Mouse (Mus musculus) midbrain, postnatal 0 days (tissue): Measurements from ENCODE around the gene Parp6. TPM values are rescaled to one million over a fixed set of nuclear protein-coding genes. Genes with fewer than 3 reads are reported as not detected.

Experiments used
- ATAC-seq: fragments of 200-750 bp; cut with Nextera tagmentation; 2 replicates; pipeline ENCODE4 v1.8.0; 2017; ENCODE audit warnings: moderate number of reproducible peaks, mild to moderate bottlenecking, moderate TSS enrichment, moderate library complexity; ENCODE audit not compliant: low FRiP score
- DNase-seq: peaks from one replicate; pipeline ENCODE4 v3.0.0-alpha.2; 2015; ENCODE audit warnings: low spot score
- H3K27ac ChIP-seq: fragments of 300-500 bp; sonication (generic); 2 replicates; pipeline ENCODE4 v1.5.1; 2014; ENCODE audit warnings: low read depth, mild to moderate bottlenecking, low read length, mixed read lengths
- H3K27me3 ChIP-seq: fragments of 300-500 bp; sonication (generic); 2 replicates; pipeline ENCODE4 v1.6.1; 2014; ENCODE audit warnings: low read length, control low read depth, mixed read lengths; ENCODE audit not compliant: insufficient read depth
- H3K36me3 ChIP-seq: fragments of 300-500 bp; sonication (generic); 2 replicates; pipeline ENCODE4 v1.6.1; 2014; ENCODE audit warnings: low read length, control low read depth, mixed read lengths; ENCODE audit not compliant: insufficient read depth
- H3K4me1 ChIP-seq: fragments of 300-500 bp; sonication (generic); 2 replicates; pipeline ENCODE4 v1.6.1; 2014; ENCODE audit warnings: mild to moderate bottlenecking, control low read depth, antibody characterized with exemption, low read length, mixed read lengths; ENCODE audit not compliant: insufficient read depth
- H3K4me2 ChIP-seq: fragments of 300-500 bp; sonication (generic); 2 replicates; pipeline ENCODE4 v1.6.1; 2014; ENCODE audit warnings: low read depth, mild to moderate bottlenecking, low read length, mixed read lengths; ENCODE audit not compliant: poor library complexity, severe bottlenecking
- H3K4me3 ChIP-seq: fragments of 300-500 bp; sonication (generic); 2 replicates; pipeline ENCODE4 v1.5.1; 2014; ENCODE audit warnings: low read depth, mild to moderate bottlenecking, low read length, moderate library complexity
- H3K9ac ChIP-seq: fragments of 300-500 bp; sonication (generic); replicated peaks from 2 replicates; pipeline ENCODE4 v1.6.1; 2014; ENCODE audit warnings: mild to moderate bottlenecking, low read length, moderate library complexity, mixed read lengths; ENCODE audit not compliant: poor library complexity, severe bottlenecking
- H3K9me3 ChIP-seq: fragments of 300-500 bp; sonication (generic); 2 replicates; pipeline ENCODE4 v1.6.1; 2016; ENCODE audit warnings: low read length, control low read depth
- CTCF ChIP-seq: IDR thresholded peaks from 2 replicates; pipeline ENCODE4 v1.5.1; 2016; ENCODE audit warnings: antibody characterized with exemption, mild to moderate bottlenecking
- WGBS: fragments of 180-500 bp; shearing (Covaris S2); extraction: QIAGEN DNeasy Blood & Tissue Kit; methylation state at CpG from one replicate; pipeline ENCODE4 v1.1.7; 2014; 5-methylcytosine and 5-hydroxymethylcytosine counted together
- polyA plus RNA-seq: library from polyadenylated mRNA; unstranded; fragments of >200 nt; fragmentation: Nextera tagmentation; extraction: Ambion mirVana; gene quantifications from 2 replicates; pipeline ENCODE4 v1.2.1, GENCODE M21; 2015
- total RNA-seq: library from RNA; depleted of rRNA; stranded (reverse); fragments of >200 nt; gene quantifications from 2 replicates; pipeline ENCODE4 v1.2.3, GENCODE M21; 2014; rRNA removed

Parp6 gene
- total and polyA plus RNA-seq, 2 experiments from 2014 or later, result 136 to 170 TPM

GRCm38 (mm10) chr9:59691635-59692094 is 74.6 kb downstream of the Parp6 start:
- TF ChIP-seq CTCF, result no peak
- no peak overlapping the region for H3K27ac ChIP-seq

GRCm38 (mm10) chr9:59692145-59692544 is 75.1 kb downstream of the Parp6 start:
- WGBS, result 37% methylated on average over 9 of the region's 9 CpGs
- H3K27me3 ChIP-seq, result no peaks in the 10 kb centered on the region
- H3K4me3 ChIP-seq, result peak overlapping the region; percentile 31; the same call in 1 of the 2 replicates
- peaks cover 7% of the 10 kb centered on the region for H3K4me1 ChIP-seq
- no peaks in the 10 kb centered on the region for H3K36me3 ChIP-seq
- no peak overlapping the region for H3K27ac ChIP-seq
- H3K9me3 ChIP-seq, result no peaks in the 10 kb centered on the region
- TF ChIP-seq CTCF, result no peak
- no peak overlapping the region for H3K9ac ChIP-seq
- ATAC-seq (peak; percentile 76), DNase-seq (peak; percentile 68)
- H3K4me2 ChIP-seq, result peak overlapping the region; percentile 56

More at GRCm38 (mm10) chr9:59691635-59692094, 74.6 kb downstream of the Parp6 start:
- DNase-seq (peak; percentile 86), ATAC-seq (peak; percentile 85)
- H3K9me3 ChIP-seq, result no peaks in the 10 kb centered on the region
- peaks cover 7% of the 10 kb centered on the region for H3K4me1 ChIP-seq
- peak overlapping the region; percentile 56 for H3K4me2 ChIP-seq
- WGBS, result 5% methylated on average over 23 of the region's 23 CpGs
- H3K9ac ChIP-seq, result 0 out of 2 replicates have a peak overlapping the region, but pooled peaks have one; percentile 24
- no peaks in the 10 kb centered on the region for H3K36me3 ChIP-seq
- H3K4me3 ChIP-seq, result peak overlapping the region; percentile 31
- H3K27me3 ChIP-seq, result no peaks in the 10 kb centered on the region

GRCm38 (mm10) chr9:59694571-59695450 is 77.7 kb downstream of the Parp6 start:
- peaks cover 7% of the 10 kb centered on the region for H3K4me1 ChIP-seq
- TF ChIP-seq CTCF, result no peak
- 70% methylated on average over 16 of the region's 16 CpGs for WGBS
- no peak for ATAC-seq
- no peak overlapping the region for H3K4me3 ChIP-seq
- no peak overlapping the region for H3K4me2 ChIP-seq
- no peak overlapping the region for H3K9ac ChIP-seq
- no peaks in the 10 kb centered on the region for H3K27me3 ChIP-seq
- DNase-seq, result no peak
- no peak overlapping the region for H3K27ac ChIP-seq
- no peaks in the 10 kb centered on the region for H3K9me3 ChIP-seq
- H3K36me3 ChIP-seq, result no peaks in the 10 kb centered on the region

- Histone ChIP-seq H3K4me3 (no peak overlapping the region), H3K9ac (no peak overlapping the region), H3K27ac (no peak overlapping the region), H3K4me2 (no peak overlapping the region), H3K27me3 (no peaks in the 10 kb centered on the region), H3K36me3 (no peaks in the 10 kb centered on the region), H3K4me1 (peaks cover 7% of the 10 kb centered on the region), H3K9me3 (no peaks in the 10 kb centered on the region)
- ATAC-seq (no peak), DNase-seq (peak; percentile 54)
- no peak for TF ChIP-seq CTCF
- WGBS, result 46% methylated on average over 3 of the region's 3 CpGs
Observed at GRCm38 (mm10) chr9:59695451-59695813, 78.3 kb downstream of the Parp6 start.

- Histone ChIP-seq H3K4me2 (no peak overlapping the region), H3K4me1 (peaks cover 7% of the 10 kb centered on the region), H3K9me3 (no peaks in the 10 kb centered on the region), H3K9ac (no peak overlapping the region), H3K27ac (no peak overlapping the region), H3K27me3 (no peaks in the 10 kb centered on the region), H3K4me3 (no peak overlapping the region), H3K36me3 (no peaks in the 10 kb centered on the region)
- DNase-seq (no peak), ATAC-seq (no peak)
- 84% methylated on average over 3 of the region's 3 CpGs for WGBS
- TF ChIP-seq CTCF, result no peak
Observed at GRCm38 (mm10) chr9:59696381-59696780, 79.3 kb downstream of the Parp6 start.

Other genes with a start within 250 kb of the Parp6 start
- gene Arih1, start 130.7 kb upstream of the Parp6 start, total RNA-seq, result 47.9 and 60.2 TPM in 2 replicates
- gene Arih1, start 130.7 kb upstream of the Parp6 start, polyA plus RNA-seq, result 7.9 and 8.1 TPM in 2 replicates
- 49.6 and 53.8 TPM in 2 replicates for gene Hexa, start 77.7 kb upstream of the Parp6 start, total RNA-seq
- 43.6 and 48.4 TPM in 2 replicates for gene Hexa, start 77.7 kb upstream of the Parp6 start, polyA plus RNA-seq
- 0.99 and 2.3 TPM in 2 replicates for gene Tmem202, start 77.4 kb upstream of the Parp6 start, total RNA-seq
- 1.4 and 1.6 TPM in 2 replicates for gene Tmem202, start 77.4 kb upstream of the Parp6 start, polyA plus RNA-seq
- 77.9 and 81.1 TPM in 2 replicates for gene Celf6, start 39.4 kb upstream of the Parp6 start, total RNA-seq
- gene Celf6, start 39.4 kb upstream of the Parp6 start, polyA plus RNA-seq, result 47.3 and 59.6 TPM in 2 replicates
- 722 and 739 TPM in 2 replicates for gene Pkm, start 39.1 kb downstream of the Parp6 start, total RNA-seq
- gene Pkm, start 39.1 kb downstream of the Parp6 start, polyA plus RNA-seq, result 780 and 851 TPM in 2 replicates
- gene Gramd2, start 62.9 kb downstream of the Parp6 start, total RNA-seq, result 8.9 and 12.1 TPM in 2 replicates
- gene Gramd2, start 62.9 kb downstream of the Parp6 start, polyA plus RNA-seq, result 4.4 and 5.2 TPM in 2 replicates
- 5.2 and 5.4 TPM in 2 replicates for gene Senp8, start 133.4 kb downstream of the Parp6 start, total RNA-seq
- 5.1 and 5.2 TPM in 2 replicates for gene Senp8, start 133.4 kb downstream of the Parp6 start, polyA plus RNA-seq
- 38.3 and 68.5 TPM in 2 replicates for gene Myo9a, start 133.6 kb downstream of the Parp6 start, total RNA-seq
- gene Myo9a, start 133.6 kb downstream of the Parp6 start, polyA plus RNA-seq, result 13.6 and 16.5 TPM in 2 replicates